Mouse (Mus musculus) forelimb bud, embryonic 11.5 days (tissue): ENCODE measurements around the gene Avpr1a.

ENCODE experiments used
- DNase-seq: peaks from one replicate; pipeline ENCODE4 v3.0.0-alpha.2; 2012; ENCODE audit warnings: low read depth, low spot score

The Avpr1a gene

GRCm38 (mm10) chr10:122447861-122448716 is at the start of gene Avpr1a:
Gene Avpr1a, plus strand, starts transcription at chr10:122448499.
- DNase-seq, result peak; percentile 10

DNA sequence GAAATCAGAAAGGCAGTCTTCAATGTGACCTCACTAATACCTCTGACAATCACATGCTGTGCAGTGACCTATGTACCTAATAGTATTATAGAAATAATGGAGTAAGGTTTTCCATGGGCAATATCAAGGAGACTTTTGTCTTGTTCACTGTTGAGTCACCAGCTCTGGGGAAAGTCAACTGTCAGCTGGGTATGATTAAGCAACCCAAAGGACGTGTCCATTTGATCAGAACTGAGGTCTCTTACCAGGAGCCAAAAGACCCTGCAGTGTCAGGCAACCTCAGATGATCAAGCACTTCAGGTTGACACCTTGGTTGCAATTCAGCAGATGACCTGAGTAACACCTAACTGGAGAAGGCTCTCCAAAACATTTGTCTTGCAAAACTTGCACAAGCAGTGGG is 46.0 kb upstream of the Avpr1a start:
- no peak for DNase-seq

DNA sequence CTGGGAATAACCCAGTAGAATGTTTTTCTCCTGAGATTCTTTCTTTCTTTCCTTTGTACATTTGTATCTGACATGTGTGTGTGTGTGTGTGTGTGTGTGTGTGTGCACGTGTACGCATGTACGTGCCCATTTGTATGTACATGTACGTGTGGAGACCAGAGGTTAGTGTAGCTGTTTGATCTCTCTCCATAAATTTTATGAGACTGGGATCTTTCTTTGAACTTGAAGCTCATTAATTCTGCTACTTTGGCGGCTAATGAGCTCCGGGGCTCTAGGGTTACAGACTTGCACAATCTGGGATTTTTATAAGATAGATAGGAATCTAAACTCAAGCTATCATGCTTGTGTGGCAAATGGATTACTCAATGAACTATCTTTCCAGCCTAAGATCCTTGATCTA is 42.0 kb upstream of the Avpr1a start:
- DNase-seq, result peak; percentile 53

GRCm38 (mm10) chr10:122408697-122409409 is 39.4 kb upstream of the Avpr1a start:
- DNase-seq, result no peak

- no peak for DNase-seq
Observed at GRCm38 (mm10) chr10:122410791-122411190, 37.5 kb upstream of the Avpr1a start.

GRCm38 (mm10) chr10:122432690-122433089 is 15.6 kb upstream of the Avpr1a start:
- no peak for DNase-seq

GRCm38 (mm10) chr10:122447275-122447674 is 1.0 kb upstream of the Avpr1a start:
- DNase-seq, result peak; percentile 75

GRCm38 (mm10) chr10:122448717-122449611 is 665 bp downstream of the Avpr1a start:
- peak; percentile 55 for DNase-seq

GRCm38 (mm10) chr10:122449856-122450255 is 1.6 kb downstream of the Avpr1a start:
- no peak for DNase-seq

- no peak for DNase-seq
Observed at GRCm38 (mm10) chr10:122453466-122453865, 5.2 kb downstream of the Avpr1a start.

GRCm38 (mm10) chr10:122455793-122456192 is 7.5 kb downstream of the Avpr1a start:
- DNase-seq, result no peak

DNA sequence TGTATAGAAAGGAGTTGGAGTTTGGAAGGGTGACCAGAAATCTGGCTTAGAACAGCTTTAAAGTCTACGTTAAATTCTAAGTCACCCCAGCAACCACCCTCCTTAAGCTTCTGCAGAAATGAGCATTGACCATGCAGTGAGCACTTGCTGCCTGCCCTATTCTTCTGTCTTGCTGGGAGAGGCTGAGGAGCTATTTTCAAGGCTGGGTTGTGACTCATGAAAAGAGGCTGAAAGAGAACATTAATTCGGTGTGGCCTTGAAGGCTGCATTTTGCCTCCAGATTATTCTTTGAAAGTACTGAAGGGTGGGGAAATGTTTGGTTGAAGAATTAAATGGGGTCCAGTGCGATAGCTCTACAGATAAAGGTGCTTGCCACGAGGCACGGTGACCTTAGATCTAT is 28.5 kb downstream of the Avpr1a start:
- DNase-seq, result no peak

DNA sequence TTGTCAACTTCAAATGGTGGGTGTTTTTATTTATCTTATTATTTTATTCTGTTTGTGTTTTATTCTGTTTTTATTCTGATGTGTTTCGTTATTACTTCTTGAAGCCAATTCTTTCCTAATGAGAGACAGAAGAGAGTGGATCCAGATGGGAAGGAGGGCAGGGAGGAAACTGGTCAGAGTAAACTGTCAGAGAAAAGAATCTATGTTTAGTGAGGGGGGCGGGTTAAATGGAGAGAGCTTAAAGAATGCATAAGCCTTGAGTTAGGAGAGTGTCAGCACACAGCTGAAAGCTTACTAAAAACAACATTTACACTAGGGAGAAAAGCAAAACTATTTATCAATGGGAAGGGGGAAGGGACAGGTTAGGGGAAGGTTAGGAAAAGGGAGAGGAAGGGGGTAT is 50.3 kb downstream of the Avpr1a start:
- DNase-seq, result no peak

- no peak for DNase-seq
Observed at GRCm38 (mm10) chr10:122499306-122499705, 51.0 kb downstream of the Avpr1a start.
